Mouse (Mus musculus) forebrain, postnatal 0 days (tissue): Measurements from ENCODE around the gene Daxx. TPM values are rescaled to one million over a fixed set of nuclear protein-coding genes. Genes with fewer than 3 reads are reported as not detected.

Experiments
- ATAC-seq: fragments of 200-750 bp; cut with Nextera tagmentation; 2 replicates; pipeline ENCODE4 v1.8.0; 2017; ENCODE audit warnings: mild to moderate bottlenecking, moderate library complexity
- DNase-seq: peaks from one replicate; pipeline ENCODE4 v3.0.0-alpha.2; 2015
- H3K27ac ChIP-seq: fragments of 300-500 bp; sonication (generic); 2 replicates; pipeline ENCODE4 v1.5.1; 2014; ENCODE audit warnings: low read depth, mild to moderate bottlenecking, antibody characterized with exemption, low read length, moderate library complexity, mixed read lengths
- H3K27me3 ChIP-seq: fragments of 300-500 bp; sonication (generic); 2 replicates; pipeline ENCODE4 v1.6.1; 2014; ENCODE audit warnings: mild to moderate bottlenecking, low read length, mixed read lengths; ENCODE audit not compliant: insufficient read depth
- H3K36me3 ChIP-seq: fragments of 300-500 bp; sonication (generic); 2 replicates; pipeline ENCODE4 v1.6.1; 2014; ENCODE audit warnings: mild to moderate bottlenecking, moderate library complexity; ENCODE audit not compliant: insufficient read depth
- H3K4me1 ChIP-seq: fragments of 300-500 bp; sonication (generic); 2 replicates; pipeline ENCODE4 v1.6.1; 2014; ENCODE audit warnings: antibody characterized with exemption; ENCODE audit not compliant: insufficient read depth
- H3K4me2 ChIP-seq: fragments of 300-500 bp; sonication (generic); 2 replicates; pipeline ENCODE4 v1.6.1; 2014; ENCODE audit warnings: low read depth, mild to moderate bottlenecking, moderate library complexity
- H3K4me3 ChIP-seq: fragments of 300-500 bp; sonication (generic); 2 replicates; pipeline ENCODE4 v1.5.1; 2014; ENCODE audit warnings: low read depth, low read length, mixed read lengths
- H3K9ac ChIP-seq: fragments of 300-500 bp; sonication (generic); 2 replicates; pipeline ENCODE4 v1.6.1; 2014; ENCODE audit warnings: mild to moderate bottlenecking
- H3K9me3 ChIP-seq: fragments of 300-500 bp; sonication (generic); 2 replicates; pipeline ENCODE4 v1.6.1; 2016; ENCODE audit warnings: low read length
- CTCF ChIP-seq: sonication (generic); IDR thresholded peaks from 2 replicates; pipeline ENCODE4 v1.5.1; 2016; ENCODE audit warnings: antibody characterized with exemption, control low read depth, low read depth
- WGBS: fragments of 180-500 bp; shearing (Covaris S2); extraction: QIAGEN DNeasy Blood & Tissue Kit; methylation state at CpG from one replicate; pipeline ENCODE4 v1.1.7; 2014; 5-methylcytosine and 5-hydroxymethylcytosine counted together
- polyA plus RNA-seq: library from polyadenylated mRNA; unstranded; fragments of >200 nt; fragmentation: Nextera tagmentation; extraction: Ambion mirVana; gene quantifications from 2 replicates; pipeline ENCODE4 v1.2.1, GENCODE M21; 2015
- total RNA-seq: library from RNA; depleted of rRNA; stranded (reverse); fragments of >200 nt; gene quantifications from 2 replicates; pipeline ENCODE4 v1.2.3, GENCODE M21; 2014

Gene Daxx
- total and polyA plus RNA-seq, 2 experiments from 2014 or later, result 45.2 to 70.4 TPM

DNA sequence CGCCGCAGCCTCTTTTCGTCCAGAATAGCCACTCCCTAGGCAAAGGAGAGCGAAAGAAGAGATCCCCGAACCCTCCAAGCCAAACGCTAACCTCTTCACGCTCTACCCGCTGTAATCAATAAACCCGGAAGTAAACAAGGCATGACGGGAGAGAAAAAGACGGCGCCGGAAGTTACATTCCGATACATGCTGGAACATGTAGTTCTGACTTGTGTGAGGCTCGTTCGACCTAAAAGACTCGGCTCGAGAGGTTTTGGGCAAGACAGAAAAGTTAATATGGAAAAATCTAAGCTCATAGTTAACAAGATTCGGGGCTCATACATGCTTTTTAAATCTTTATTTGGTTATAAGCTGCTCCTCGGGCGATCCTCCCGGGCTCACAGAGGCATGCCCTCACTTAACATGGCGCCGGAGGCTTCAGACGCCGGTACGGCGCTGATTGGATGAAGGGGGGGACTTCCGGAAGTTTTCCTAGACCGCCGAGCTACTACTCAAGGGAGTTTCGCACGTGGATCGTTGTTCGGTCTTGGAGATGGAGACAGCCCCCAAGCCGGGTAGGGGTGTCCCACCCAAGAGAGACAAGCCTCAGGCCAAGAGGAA, 31.1 kb downstream of the Daxx start, which contains the start of the genes Pfdn6 and Wdr46:
Pfdn6 (minus strand) TSS at position 138 of the 600 bp plus-strand sequence.
Wdr46 (plus strand) TSS at position 455 of the 600 bp plus-strand sequence.
- H3K4me2 ChIP-seq, result peak within 1 kb of the TSS; percentile 93
- no peaks in the 10 kb centered on the region for H3K27me3 ChIP-seq
- H3K27ac ChIP-seq, result 0 out of 2 replicates have a peak within 1 kb of the TSS, but pooled peaks have one; percentile 3
- peak within 1 kb of the TSS; percentile 71 for H3K9ac ChIP-seq
- H3K9me3 ChIP-seq, result no peaks in the 10 kb centered on the region
- DNase-seq (peak; percentile 95), ATAC-seq (peak; percentile 97)
- peak within 1 kb of the TSS; percentile 68 for H3K4me3 ChIP-seq
- TF ChIP-seq CTCF, result no peak
- H3K36me3 ChIP-seq, result peaks cover 41% of the 10 kb centered on the region
- peaks cover 12% of the 10 kb centered on the region for H3K4me1 ChIP-seq
- under 1% methylated on average over 36 of the region's 36 CpGs for WGBS

GRCm38 (mm10) chr17:33940981-33941380, 31.8 kb downstream of the Daxx start:
- H3K4me2 ChIP-seq, result peak overlapping the region; percentile 93
- no peak for TF ChIP-seq CTCF
- H3K4me1 ChIP-seq, result peaks cover 12% of the 10 kb centered on the region
- no peaks in the 10 kb centered on the region for H3K9me3 ChIP-seq
- H3K4me3 ChIP-seq, result peak overlapping the region; percentile 68
- no peak overlapping the region for H3K27ac ChIP-seq
- no peak for DNase-seq
- peak overlapping the region; percentile 71 for H3K9ac ChIP-seq
- ATAC-seq, result no peak
- H3K27me3 ChIP-seq, result no peaks in the 10 kb centered on the region
- 3% methylated on average over 26 of the region's 26 CpGs for WGBS
- peaks cover 38% of the 10 kb centered on the region for H3K36me3 ChIP-seq

DNA sequence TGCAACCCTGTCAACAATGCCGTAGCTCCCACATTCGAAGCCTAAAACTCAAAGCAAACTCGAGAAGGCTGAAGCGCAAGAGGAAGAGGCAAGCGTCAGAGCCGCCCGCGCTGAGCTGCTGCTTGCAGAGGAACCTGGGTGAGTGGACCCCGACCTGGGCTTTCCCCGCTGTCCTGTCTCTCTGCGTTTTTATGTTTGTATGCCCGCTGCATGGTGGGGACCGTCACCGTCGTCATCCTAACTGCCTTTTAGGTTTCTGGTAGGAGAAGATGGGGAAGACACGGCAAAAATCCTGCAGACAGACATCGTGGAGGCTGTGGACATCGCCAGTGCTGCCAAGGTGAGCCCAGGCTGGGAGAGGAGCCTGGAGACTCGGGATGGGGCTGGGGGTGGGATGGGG, 32.2 kb downstream of the Daxx start:
- no peak for TF ChIP-seq CTCF

DNA sequence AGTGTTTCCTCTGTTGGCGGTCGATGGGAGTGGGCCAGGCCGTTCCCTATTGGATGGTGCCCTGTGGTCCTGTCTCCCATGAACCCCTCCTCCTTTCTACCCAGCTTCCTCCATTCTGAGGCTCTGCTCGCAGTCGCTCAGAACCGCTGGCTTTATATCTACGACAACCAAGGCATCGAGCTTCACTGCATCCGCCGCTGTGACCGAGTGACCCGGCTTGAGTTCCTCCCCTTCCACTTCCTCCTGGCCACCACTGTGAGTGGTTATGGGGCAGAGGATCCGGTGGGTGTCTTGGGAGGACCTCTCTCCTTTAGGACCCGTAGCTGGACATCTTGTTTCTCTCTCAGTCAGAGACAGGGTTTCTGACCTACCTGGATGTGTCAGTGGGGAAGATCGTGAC, 34.2 kb downstream of the Daxx start:
- Histone ChIP-seq H3K4me3 (no peak overlapping the region), H3K27ac (no peak overlapping the region), H3K4me2 (no peak overlapping the region), H3K36me3 (peaks cover 42% of the 10 kb centered on the region), H3K4me1 (peaks cover 12% of the 10 kb centered on the region), H3K9me3 (no peaks in the 10 kb centered on the region), H3K9ac (no peak overlapping the region), H3K27me3 (no peaks in the 10 kb centered on the region)
- 96% methylated on average over 15 of the region's 15 CpGs for WGBS
- DNase-seq (no peak), ATAC-seq (no peak)
- TF ChIP-seq CTCF, result no peak

More for the DNA sequence above, 32.2 kb downstream of the Daxx start:
- ATAC-seq (no peak), DNase-seq (no peak)
- H3K9ac ChIP-seq, result peak overlapping the region; percentile 71
- peaks cover 41% of the 10 kb centered on the region for H3K36me3 ChIP-seq
- H3K27ac ChIP-seq, result no peak overlapping the region
- WGBS, result 66% methylated on average over 19 of the region's 19 CpGs
- H3K27me3 ChIP-seq, result no peaks in the 10 kb centered on the region
- peak overlapping the region; percentile 93 for H3K4me2 ChIP-seq
- H3K9me3 ChIP-seq, result no peaks in the 10 kb centered on the region
- peaks cover 12% of the 10 kb centered on the region for H3K4me1 ChIP-seq
- H3K4me3 ChIP-seq, result peak overlapping the region; percentile 68

DNA sequence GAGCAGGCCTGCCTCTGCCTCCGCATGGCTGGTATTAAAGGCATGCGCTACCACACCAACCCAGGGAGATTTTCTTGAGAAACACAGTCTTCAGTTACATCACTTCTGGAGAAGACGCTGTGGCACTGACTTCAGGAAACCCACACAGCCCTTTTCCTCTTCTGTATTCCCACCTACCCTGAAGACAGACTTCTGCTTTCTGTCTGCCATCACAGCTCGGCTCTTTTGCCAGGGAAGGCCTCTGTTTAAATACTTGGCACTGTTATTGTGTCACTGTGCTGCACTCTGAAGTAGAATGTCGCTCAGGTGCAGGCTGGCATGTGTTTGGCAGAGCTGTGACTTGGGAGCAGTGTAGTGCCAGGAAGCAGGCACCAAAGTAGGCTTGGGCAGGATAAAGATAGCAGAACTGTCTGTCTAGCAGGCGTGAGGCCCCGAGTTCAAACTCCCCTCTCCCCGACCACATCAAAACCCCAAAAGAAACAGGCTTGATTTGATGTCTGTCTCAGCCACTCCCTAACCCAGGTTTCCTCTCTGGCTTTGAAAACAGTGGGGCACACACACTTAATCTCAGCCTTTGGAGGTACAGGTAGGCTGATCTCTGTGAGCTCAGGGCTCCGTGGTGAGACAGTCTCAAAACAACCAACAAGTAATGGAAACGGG, 38.3 kb downstream of the Daxx start:
- DNase-seq (no peak), ATAC-seq (no peak)
- peaks cover 53% of the 10 kb centered on the region for H3K36me3 ChIP-seq
- no peaks in the 10 kb centered on the region for H3K9me3 ChIP-seq
- WGBS, result 90% methylated on average over 10 of the region's 10 CpGs
- H3K9ac ChIP-seq, result no peak overlapping the region
- H3K4me2 ChIP-seq, result no peak overlapping the region
- H3K4me3 ChIP-seq, result no peak overlapping the region
- H3K4me1 ChIP-seq, result peaks cover 9% of the 10 kb centered on the region; the same call in 1 of the 2 replicates
- H3K27me3 ChIP-seq, result no peaks in the 10 kb centered on the region
- no peak overlapping the region for H3K27ac ChIP-seq
- no peak for TF ChIP-seq CTCF

DNA sequence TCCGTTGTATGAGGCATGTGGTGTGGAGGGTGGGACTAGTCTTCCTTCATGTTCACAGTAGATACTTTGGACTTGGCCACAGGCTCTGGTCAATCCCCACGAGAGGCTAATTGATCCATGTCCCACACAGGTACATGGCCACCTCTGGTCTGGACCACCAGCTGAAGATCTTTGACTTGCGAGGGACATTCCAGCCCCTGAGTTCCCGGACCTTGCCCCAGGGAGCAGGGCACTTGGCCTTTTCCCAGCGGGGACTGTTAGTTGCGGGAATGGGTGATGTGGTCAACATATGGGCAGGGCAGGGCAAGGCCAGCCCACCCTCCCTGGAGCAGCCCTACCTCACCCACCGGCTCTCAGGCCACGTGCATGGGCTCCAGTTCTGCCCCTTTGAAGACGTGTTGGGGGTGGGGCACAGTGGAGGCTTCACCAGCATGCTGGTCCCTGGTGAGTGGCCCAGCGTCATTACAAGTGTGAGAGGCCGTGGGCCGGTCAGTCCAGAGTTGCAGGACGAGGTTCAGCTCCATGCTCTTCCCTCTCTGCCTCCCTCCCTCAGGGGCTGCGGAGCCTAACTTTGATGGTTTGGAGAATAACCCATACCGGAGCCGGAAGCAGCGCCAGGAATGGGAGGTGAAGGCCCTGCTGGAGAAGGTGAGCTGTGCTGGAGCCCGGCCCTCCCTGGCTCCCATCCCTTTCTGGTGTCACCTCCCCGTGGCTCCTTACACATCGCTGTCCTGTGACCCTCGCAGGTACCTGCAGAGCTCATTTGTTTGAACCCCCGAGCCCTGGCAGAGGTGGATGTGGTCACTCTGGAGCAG, 39.1 kb downstream of the Daxx start:
- no peak for TF ChIP-seq CTCF
- Histone ChIP-seq H3K9me3 (no peaks in the 10 kb centered on the region), H3K36me3 (peaks cover 54% of the 10 kb centered on the region), H3K4me3 (no peak overlapping the region), H3K4me2 (no peak overlapping the region), H3K27me3 (no peaks in the 10 kb centered on the region), H3K4me1 (peaks cover 9% of the 10 kb centered on the region; the same call in 1 of the 2 replicates), H3K9ac (no peak overlapping the region), H3K27ac (no peak overlapping the region)
- no peak for DNase-seq
- ATAC-seq, result no peak
- 91% methylated on average over 22 of the region's 22 CpGs for WGBS
